Mouse (Mus musculus): ENCODE data around the gene Cdk2ap1.
"Not testable (repeated sequence)": the region's sequence is repeated elsewhere in the genome, so short reads cannot be mapped to it uniquely, and the experiment has no call there.

The Cdk2ap1 gene

DNA sequence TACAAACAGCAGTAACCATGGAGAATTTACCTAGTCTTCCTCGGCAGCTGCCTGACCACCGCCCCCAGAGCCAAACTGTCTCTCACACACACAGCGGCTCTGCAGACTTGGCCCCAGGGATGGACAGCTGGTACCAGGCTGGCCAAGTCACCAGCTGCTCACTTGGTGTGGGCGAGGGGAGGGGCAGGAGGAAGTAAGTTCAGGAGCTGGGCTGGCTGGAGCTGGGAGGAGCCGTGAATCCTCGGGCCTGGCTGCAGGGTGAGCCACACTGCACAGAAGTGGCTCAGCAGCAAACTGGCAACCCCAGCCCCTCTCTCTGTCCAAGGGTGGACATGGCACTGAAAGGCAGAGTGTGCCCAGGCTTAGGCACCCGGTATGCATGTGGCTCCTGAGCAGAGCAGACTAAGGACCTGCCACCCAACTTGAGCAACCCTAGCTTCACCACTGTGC is 11.7 kb downstream of the Cdk2ap1 start:
- DNase-seq (ENCODE audit: low read depth, low spot score): peak; percentile 91

DNA sequence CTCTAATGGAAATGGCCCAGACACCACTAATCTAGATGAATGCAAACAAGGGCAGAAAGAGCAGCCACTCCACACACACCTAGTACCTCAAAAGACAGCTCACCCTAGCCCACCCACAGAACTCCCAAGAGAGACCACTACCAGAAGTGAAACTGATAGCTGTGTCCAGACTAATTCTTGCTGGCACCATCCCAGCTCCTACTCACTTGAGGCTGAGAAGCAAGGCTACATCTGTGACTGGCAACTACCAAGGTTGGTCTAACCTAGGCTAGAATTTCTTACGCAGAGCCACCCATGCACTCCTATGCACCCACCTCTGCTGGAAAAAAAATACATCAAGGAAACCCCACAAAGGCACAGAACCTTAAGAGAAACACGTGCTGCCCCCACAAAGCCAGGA is 12.5 kb downstream of the Cdk2ap1 start:
- DNase-seq (ENCODE audit: low read depth, low spot score): no peak

DNA sequence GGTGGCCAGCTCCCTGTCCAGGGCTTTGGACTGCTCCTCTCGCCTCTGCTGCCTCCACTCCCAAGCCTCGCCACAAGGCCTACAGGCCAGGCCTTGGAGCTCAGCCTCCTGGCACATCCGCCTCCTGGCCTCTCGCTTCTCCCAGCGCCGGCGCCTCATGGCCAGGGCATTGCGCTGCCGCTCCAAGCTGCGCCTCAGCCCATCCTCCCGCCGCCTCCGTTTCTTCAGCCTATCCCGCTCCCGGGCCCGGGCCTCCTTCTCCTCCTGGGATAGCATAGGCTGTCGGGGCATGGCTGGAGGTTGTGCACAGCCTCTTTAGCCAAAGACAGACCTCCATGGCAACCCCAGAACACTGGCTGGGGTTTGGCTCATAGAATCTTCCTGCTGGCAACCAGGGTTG is 13.7 kb downstream of the Cdk2ap1 start:
- DNase-seq (ENCODE audit: low read depth, low spot score): no peak

DNA sequence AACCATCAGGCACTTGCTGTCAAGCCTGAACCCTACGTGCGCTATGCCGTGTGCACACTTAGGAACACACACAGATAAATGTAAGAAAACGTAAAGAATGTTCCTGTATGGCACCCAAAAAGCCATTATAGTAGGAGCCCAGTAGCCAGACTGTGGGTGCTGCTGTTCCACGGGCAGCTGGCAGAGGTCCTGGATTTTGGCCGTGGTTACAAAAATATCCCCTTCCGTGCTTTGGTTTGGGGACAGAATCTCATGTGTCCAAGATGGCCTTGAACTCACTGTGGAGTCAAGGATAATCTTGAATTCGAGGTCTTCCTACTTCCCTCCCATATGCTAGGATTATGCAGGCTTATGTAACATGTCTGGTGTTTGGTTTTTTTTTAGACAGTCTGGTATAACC is 20.0 kb downstream of the Cdk2ap1 start:
- no peak for DNase-seq (ENCODE audit: low read depth, low spot score)

DNA sequence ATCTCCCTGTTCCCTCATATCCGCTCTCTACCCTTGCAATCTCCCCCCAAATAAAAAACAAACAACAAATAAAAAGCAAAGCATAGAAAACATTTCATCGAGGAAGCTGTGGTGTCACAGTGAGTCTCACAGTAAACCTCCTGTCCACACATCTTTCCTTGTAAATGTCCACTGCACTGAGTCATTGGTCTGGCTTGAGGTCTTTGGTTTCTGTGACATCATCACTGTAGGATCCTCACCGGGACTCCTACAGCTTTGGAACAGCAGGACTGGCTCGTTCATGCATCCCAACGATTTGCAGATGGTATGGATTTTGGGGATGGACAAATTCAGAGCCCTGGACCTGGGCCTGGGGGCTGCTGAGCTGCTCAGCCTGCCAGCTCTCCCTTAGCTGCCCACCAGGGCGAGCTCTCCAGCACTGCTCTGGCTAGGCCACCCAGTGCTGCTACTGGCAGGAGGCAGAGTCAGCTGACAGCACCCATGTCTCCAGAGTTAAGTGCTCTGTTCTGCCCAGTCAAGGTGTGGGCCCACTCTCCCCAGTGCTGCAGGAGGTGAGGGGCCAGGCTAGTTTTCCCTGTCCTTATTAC is 21.0 kb downstream of the Cdk2ap1 start:
- DNase-seq (ENCODE audit: low read depth, low spot score): not testable (repeated sequence)

DNA sequence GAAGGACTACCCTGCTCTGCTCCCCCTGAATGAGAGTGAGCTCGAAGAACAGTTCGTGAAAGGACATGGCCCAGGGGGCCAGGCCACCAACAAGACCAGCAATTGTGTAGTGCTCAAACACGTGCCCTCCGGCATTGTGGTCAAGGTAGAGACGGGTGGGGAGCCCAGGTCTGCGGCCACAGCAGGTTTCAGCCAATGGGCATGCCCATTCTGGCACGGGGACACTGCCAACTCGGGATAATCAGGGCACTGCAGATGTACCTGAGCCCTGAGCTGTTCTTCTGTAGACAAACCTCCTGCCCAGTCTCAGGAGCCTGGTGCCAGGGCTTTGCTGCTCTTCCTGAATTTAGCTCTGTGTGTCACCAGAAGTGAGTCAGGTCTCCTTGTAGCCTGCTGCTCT is 24.1 kb downstream of the Cdk2ap1 start:
- DNase-seq (ENCODE audit: low read depth, low spot score): no peak

DNA sequence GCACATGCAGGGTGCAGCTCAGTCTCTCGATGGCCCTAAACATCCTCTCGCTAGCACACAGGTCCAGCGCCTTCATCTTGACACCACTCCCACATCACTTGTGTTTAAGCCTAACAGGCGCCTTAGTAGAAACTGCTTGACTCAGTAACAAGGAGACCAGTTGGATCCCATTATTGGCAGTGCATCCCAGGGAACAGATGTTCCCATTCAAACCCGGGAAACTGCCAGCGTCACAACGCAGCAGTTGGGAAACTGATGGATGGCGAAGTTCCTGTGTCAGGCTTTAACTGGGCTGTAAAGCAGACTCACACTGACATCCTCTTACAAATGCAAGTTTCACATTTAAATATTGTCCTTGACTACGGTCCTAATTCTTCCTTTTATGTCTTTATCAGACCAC is 25.0 kb downstream of the Cdk2ap1 start:
- no peak for DNase-seq (ENCODE audit: low read depth, low spot score)

DNA sequence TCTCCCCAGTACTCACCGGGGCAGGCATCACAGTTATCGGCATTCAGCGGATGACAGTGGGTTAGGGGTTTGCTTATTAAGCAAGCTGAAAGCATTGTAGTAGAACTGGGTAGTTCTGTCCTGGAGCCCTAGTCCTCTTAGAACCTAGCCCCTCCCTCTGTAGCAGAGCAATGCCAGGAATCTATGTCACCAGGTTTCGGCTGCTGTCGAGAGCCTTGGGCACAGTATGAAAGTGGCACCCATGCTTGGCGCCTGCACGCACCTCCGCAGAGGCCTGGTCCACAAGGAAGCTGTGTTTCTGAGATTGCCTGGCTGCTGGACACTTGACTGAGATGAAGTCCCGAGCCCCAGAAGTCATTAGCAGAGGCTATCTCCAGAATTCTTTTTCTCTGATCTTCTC is 25.8 kb downstream of the Cdk2ap1 start:
- no peak for DNase-seq (ENCODE audit: low read depth, low spot score)

DNA sequence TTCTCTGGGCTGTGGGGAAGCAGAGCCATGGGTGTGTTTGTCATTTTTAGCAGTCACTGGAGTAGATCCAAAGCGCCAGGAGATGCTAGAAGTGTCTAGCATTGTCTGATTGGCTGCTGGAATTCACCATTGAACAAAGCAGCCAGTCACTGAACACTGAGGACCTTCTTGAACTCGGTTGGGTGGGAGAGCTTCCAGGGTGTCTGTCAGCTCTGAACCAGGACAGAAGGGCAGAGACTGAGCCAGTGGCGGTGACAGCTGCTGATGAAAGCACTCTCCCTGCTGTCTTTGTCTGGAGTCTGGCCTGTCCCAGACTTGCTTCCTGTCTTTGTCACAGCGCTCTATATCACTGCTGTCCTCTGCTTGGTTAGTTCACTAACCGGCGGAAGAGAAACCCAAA is 28.5 kb downstream of the Cdk2ap1 start:
- no peak for DNase-seq (ENCODE audit: low read depth, low spot score)

DNA sequence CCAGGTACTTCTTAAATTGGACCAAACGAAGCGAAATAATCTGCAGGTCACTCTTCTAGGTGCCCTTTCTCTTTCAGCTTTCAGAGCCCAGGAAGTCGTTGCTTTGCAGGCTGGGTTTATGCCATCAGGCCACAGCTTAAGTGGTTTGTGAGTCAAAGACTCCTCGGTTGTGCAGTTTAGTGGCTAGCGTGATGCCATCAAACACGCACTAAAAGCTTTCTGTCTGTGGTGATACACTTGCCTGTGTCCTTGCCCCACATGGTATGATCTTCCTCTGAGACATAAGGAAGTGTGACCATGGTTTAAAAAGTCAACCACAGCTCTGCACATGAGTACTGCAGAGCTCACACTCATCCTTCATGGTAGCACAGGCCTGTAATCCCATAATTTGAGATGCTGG is 32.8 kb downstream of the Cdk2ap1 start:
- no peak for DNase-seq (ENCODE audit: low read depth, low spot score)

DNA sequence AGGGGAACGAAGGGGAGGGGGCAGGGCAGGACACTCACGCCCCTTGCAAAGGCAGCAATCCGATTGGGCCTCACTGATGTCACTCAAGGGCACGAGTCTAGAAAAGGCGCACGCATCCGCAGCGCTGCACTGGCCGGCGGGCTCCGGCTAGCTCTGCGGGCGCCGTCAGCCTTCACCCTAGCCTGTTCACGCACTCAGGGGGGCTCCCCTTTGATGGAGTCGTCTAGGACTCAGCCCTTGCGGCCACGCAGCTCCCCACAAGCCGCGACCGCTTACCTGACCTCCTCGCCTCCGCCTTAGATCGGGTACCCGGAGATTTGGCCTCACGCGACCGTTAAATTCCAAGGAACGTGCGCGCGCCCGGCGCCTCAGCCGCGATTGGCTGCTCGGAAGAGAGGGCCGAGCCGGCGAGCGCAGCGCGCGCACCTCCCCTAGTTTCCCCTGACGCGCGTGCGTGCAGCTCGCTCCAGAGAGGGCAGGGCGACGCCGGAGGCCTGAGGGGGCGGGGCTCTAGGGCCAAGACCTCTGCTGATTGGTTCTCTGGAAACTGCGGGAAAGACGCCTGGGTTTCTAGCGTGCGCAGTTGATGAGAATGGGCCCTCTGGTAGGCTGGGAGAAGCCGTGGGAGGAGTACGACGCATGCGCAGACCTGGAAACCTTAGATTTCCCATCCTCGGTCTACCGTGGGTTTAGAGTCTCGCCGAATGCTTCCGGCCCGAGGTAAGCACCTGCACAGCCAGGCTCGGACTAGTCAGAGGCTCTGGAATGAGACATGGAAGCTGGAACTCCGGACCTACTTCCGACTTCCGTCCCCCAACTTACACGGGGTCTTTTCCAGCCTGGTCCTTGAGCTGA is 35.1 kb downstream of the Cdk2ap1 start, which contains the start of the genes Mphosph9 and 2810006K23Rik:
Mphosph9 (minus strand) TSS at position 463 of the 855 bp plus-strand sequence.
2810006K23Rik (plus strand) TSS at position 580 of the 855 bp plus-strand sequence.
- peak; percentile 100 for DNase-seq (ENCODE audit: low read depth, low spot score)

DNA sequence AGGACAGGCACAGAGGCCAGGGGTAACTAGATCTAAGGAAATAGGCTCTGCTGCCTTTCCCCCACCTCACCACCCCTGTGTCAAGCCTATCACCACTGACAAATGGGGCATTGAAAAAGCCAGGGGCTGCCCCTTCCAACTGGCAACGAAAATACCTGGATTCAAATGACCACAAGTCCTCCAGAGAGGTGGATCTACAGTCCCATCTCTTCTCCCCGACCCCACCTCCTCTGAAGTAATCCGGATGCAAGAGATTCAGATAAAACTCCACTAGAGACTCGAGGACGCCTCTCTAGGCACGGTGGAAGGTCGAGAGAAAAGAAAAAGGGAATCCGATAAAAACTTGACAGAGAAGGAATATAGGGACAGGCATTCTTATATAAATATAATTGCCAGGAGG is 36.1 kb downstream of the Cdk2ap1 start:
- DNase-seq (ENCODE audit: low read depth, low spot score): no peak

DNA sequence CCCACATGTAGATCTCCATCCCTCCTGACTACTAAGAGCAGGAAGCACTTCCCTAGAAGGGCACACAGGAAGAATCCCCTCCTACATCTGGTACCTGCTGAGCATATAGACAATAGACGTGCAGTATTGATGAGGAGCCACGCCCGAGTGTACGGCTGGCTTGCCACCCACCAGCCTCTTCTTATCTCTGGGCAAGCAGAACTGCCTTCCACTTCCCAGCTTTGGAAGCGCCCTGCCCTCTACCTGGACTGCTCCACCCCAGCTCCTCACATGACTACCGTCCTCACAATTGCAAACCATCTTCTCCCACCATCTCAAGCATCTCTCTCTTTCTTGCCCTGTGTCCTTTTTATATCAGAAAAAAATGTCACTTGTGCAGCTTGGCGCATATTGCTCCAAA is 45.2 kb downstream of the Cdk2ap1 start:
- no peak for DNase-seq (ENCODE audit: low read depth, low spot score)

DNA sequence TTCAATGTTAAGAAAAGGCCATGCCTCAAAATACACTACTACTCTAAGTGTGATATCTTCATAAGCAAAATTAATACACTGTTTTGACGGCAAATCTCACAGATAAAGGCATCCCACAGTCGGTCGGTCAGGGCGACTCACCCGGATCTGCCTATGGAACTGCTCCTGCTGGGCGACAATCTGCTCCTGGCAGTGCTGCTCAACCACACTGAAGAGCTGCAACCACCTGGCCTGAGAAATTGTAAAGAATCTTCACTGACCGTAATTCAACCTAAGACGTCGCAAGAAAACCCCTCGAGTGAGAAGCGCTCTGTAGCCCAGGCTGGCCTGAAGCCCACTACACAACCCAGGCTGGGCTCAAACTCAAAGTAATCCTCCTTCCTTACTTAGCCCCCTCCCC is 46.9 kb downstream of the Cdk2ap1 start:
- DNase-seq (ENCODE audit: low read depth, low spot score): no peak

DNA sequence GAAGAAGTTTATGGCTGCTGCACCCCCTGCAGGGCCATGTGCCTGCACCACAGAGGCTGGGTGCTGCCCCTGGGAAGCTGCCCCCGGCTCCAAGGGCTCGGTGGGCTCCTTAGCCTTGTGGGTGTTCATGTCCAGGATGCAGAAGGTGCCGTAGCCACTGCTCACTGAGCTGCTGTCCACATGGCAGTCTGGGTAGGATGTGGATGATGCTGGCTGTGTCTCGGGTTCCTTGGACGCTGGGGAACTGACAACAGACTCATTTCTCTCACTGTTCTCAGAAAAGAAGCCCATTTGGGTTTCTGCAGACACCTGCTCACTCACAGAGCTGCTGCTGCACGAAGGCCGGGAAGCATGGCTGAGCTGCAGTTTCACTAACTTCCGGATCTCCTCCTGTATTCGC is 47.4 kb downstream of the Cdk2ap1 start:
- no peak for DNase-seq (ENCODE audit: low read depth, low spot score)

DNA sequence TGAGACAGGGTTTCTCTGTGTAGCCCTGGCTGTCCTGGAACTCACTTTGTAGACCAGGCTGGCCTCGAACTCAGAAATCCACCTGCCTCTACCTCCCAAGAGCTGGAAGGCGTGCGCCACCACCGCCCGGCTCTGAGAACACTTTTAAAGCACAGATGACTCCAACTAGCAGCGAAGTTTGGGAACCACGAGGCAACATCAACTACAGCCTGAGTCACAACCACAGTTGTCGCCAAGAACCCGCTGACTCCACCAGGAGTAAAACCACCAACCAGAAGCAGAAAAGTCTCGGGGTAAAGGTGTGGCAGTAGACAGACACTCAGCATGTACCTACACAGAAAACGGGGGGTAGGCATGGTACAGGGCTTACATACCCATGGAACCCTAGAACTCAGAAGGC is 52.8 kb downstream of the Cdk2ap1 start:
- DNase-seq (ENCODE audit: low read depth, low spot score): no peak

DNA sequence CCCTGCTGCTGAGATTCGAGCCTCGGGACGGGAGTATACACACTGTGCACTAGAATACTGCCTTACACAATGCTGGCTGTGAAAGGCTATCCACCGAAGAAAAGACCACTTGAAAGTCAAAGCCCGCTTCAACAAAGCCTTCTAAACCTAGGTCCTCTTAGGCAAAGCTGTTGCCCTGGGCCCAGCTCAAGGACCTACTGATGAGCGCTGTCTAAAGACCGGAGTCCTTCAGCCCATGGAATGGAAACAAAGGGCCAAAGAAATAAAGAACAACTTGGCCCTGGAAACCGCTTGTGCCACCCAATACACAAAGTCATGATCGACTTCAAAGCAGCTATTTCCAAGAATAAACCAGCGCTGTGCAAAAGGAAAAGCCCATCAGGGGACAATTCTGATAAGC is 53.7 kb downstream of the Cdk2ap1 start:
- no peak for DNase-seq (ENCODE audit: low read depth, low spot score)

DNA sequence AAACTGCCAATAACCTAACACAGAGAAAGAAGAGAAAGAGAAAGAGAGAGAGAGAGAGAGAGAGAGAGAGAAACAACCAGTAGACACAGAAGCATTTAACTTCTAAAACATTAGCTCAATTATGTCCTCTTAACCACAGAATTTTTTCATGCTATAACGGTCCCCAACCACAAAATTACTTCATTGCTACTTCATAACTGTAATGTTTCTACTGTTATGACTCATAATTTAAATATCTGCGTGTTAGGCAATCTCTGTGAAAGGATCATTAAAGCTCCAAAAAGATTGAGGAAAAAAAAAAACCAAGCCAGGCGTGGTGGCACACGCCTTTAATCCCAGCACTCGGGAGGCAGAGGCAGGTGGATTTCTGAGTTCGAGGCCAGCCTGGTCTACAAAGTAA is 60.0 kb downstream of the Cdk2ap1 start:
- DNase-seq (ENCODE audit: low read depth, low spot score): not testable (repeated sequence)

DNA sequence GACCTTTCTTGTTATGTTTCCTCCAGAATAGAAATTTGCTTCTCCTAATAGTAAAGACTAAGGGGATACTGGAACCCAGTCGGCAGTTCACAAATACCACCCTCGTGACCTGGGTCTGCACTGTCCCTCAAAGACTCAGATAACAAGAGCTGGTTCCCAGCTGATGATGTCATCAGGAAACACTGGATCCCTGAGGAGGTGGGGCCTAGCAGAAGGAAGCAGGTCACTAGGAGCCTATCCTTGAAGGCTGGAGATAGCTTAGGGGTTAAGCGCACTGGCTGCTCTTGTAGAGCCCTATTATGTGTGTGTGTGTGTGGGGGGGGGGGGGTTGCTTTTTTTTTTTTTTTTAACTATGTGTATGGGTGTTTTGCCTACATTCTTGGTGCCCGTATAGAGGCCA is 62.8 kb downstream of the Cdk2ap1 start:
- DNase-seq (ENCODE audit: low read depth, low spot score): no peak

DNA sequence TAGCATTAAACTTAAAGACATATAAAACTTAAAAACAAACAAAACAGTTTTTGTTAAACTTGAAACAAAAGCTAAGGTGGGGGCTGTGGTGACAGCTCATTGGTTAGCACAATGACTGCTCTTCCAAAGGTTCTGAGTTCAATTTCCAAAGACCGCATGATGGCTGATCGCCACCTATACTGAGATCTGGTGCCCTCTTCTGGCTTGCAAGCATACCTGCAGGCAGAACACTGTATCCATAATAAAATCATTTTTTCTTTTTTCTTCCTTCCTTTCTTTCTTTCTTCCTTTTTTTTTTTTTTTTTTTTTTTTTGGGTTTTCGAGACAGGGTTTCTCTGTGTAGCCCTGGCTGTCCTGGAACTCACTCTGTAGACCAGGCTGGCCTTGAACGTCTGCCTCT is 63.6 kb downstream of the Cdk2ap1 start:
- DNase-seq (ENCODE audit: low read depth, low spot score): peak; percentile 9

DNA sequence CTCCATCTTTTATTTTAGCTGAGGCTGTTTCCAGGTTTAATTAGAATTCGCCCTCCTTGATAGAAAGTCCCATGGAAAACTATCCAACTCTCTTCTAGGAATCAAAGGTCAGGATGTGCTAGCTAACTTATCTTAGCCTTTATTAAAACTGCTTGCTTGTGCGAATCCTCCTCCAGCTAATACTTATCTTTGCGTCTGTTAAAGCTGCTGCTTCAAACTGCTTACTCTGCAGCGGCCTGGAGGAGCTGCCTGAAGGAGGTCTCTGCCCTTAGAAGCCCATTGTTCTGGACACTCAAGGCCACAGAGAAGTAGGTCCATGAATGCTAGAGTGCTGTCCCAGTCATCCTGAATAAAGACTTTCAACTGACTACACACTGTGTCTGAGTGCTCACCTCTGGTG is 66.4 kb downstream of the Cdk2ap1 start:
- DNase-seq (ENCODE audit: low read depth, low spot score): no peak

Data from skeletal muscle tissue, adult 2 months (tissue).